Mouse (Mus musculus) kidney, postnatal 36 days (tissue): ENCODE results near the gene Gpn1.

ENCODE experiments used
- DNase-seq, 2 experiments: peaks; one replicate each; pipeline ENCODE4 v3.0.0; 2021 to 2022; ENCODE audit warnings: mixed read lengths in 2 of 2

Gpn1 gene

DNA sequence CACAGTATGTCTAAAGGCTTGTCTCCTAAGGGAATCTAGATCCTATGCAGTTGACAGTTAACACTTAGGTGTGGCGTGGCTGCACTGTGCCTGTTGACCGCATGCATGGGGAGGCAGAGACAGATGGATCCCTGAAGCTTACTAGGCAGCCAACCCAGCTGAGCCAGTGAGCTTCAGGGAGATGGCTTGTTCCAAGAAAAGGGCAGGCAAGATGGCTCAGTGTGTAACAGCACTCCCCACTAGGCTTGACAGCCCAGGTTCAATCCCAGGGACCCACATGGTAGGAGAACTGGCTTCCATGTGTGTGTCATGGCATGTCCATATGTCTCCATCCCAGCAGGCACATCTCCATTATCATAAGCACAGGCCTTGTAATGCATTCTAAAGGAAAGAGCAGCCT, 65.8 kb downstream of the Gpn1 start:
- no peak for DNase-seq

DNA sequence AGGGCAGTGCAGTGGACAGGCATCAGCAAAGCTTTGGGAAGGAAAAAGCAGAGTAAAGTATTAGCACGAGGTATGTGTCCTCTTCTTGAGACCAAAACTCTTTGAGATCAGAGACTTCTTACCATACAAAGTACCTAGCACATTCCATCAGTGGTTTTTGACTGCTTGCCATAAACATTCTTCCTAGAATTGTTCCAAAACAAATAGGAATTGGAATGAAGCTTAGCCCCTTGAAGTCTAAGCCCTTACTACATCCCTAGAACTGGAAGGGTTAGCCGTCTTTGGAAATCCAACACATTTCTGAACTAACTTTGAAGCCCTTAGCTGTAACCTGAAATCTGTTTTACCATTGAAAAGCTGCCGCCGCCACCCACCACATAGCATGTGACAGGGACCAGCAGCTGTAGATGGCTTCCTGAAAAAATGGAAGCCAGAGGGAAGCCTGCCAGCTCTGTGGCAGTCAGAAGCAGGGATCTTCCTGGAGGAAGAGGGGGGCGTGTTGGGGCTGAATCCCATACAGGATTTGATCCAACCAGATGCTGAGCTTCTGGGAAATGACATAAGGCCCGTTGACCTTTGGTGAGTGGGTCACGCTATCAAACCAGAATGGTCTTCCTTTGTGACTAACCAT, 67.6 kb downstream of the Gpn1 start:
- peak; percentile 76 to 77 for DNase-seq
